19 mouse cellular contexts compared by ENCODE assay signal in genomic region chr15:96267933-96268332, GRCm38 (mm10). TPM values are rescaled to one million over a fixed set of nuclear protein-coding genes. Genes with fewer than 3 reads are reported as not detected.
DNase-seq lines count a peak whose midpoint lies in the region; ATAC-seq lines count a peak whose summit lies in the region.
"Had no signal": no experiment of that assay in that cellular context is flagged by ENCODE, and none has a peak within 500 bp of the region (broad histone marks: within the 10 kb centered on the region; RNA-seq: fewer than 3 reads in every experiment).

No protein-coding gene starts in this region.

- no peaks in the 10 kb centered on the region for H3K27me3 ChIP-seq in heart, embryonic 11.5 days (ENCODE audit: control insufficient read depth, insufficient read depth, low read length)
- no peaks in the 10 kb centered on the region for H3K27me3 ChIP-seq in heart, embryonic 10.5 days (ENCODE audit: insufficient read depth, poor library complexity, severe bottlenecking)
- H3K27me3 ChIP-seq in megakaryocyte, embryonic 14.5 days (replicated peaks): no peaks in the 10 kb centered on the region
- H3K27me3 ChIP-seq: embryonic facial prominence, embryonic 12.5 days; forebrain, embryonic 12.5 days; hindbrain, embryonic 13.5 days had no signal

- H3K9ac ChIP-seq in heart, embryonic 11.5 days (ENCODE audit: low read depth, low read length): no peak overlapping the region
- H3K9ac ChIP-seq: embryonic facial prominence, embryonic 12.5 days; forebrain, embryonic 12.5 days; forebrain, postnatal 0 days; hindbrain, embryonic 13.5 days had no signal

- peaks cover 16% of the 10 kb centered on the region for H3K4me1 ChIP-seq in heart, embryonic 11.5 days (ENCODE audit: control insufficient read depth, insufficient read depth, low read length)
- H3K4me1 ChIP-seq in heart, embryonic 10.5 days: peaks cover 32% of the 10 kb centered on the region
- peaks cover 40% of the 10 kb centered on the region for H3K4me1 ChIP-seq in megakaryocyte, embryonic 14.5 days

- no peak overlapping the region for H3K4me2 ChIP-seq in heart, embryonic 11.5 days
- H3K4me2 ChIP-seq: embryonic facial prominence, embryonic 12.5 days; forebrain, embryonic 12.5 days; hindbrain, embryonic 13.5 days had no signal

- peaks cover 13% of the 10 kb centered on the region for H3K36me3 ChIP-seq in heart, embryonic 11.5 days (ENCODE audit: control insufficient read depth, insufficient read depth, low read length)
- H3K36me3 ChIP-seq in heart, embryonic 10.5 days: peaks cover 53% of the 10 kb centered on the region
- H3K36me3 ChIP-seq in megakaryocyte, embryonic 14.5 days (replicated peaks; ENCODE audit: low read length): peaks cover 82% of the 10 kb centered on the region

- ATAC-seq in heart, embryonic 11.5 days (replicated peaks; ENCODE audit: insufficient number of reproducible peaks, low FRiP score, low TSS enrichment): no peak
- ATAC-seq in megakaryocyte, adult 5-6 weeks (ENCODE audit: poor library complexity, severe bottlenecking): no peak
- ATAC-seq: forebrain, postnatal 0 days; hindbrain, postnatal 0 days had no signal

- H3K9me3 ChIP-seq in heart, embryonic 11.5 days (replicated peaks; ENCODE audit: control insufficient read depth, low read length): peaks cover 7% of the 10 kb centered on the region; the same call in 1 of the 2 replicates
- H3K9me3 ChIP-seq in heart, embryonic 10.5 days: peaks cover 8% of the 10 kb centered on the region; the same call in 1 of the 2 replicates
- peaks cover 63% of the 10 kb centered on the region for H3K9me3 ChIP-seq in megakaryocyte, embryonic 14.5 days

- H3K27ac ChIP-seq in heart, embryonic 11.5 days (ENCODE audit: low read depth, low read length): peak overlapping the region; percentile 50; the same call in 1 of the 2 replicates
- no peak overlapping the region for H3K27ac ChIP-seq in heart, embryonic 10.5 days
- H3K27ac ChIP-seq: embryonic facial prominence, embryonic 12.5 days; forebrain, embryonic 12.5 days; hindbrain, embryonic 13.5 days; hindbrain, postnatal 0 days had no signal

- WGBS in heart, embryonic 11.5 days (ENCODE audit: insufficient replicate concordance): 37% methylated on average over 9 of the region's 9 CpGs
- WGBS in heart, embryonic 10.5 days: 39% methylated on average over 9 of the region's 9 CpGs

- DNase-seq in heart, postnatal 10 days: no peak
- peak; percentile 45 for DNase-seq in heart, postnatal 4 days
- DNase-seq in heart, embryonic 10.5 days (ENCODE audit: low spot score): no peak
- DNase-seq in yolk sac, embryonic 10.5 days (ENCODE audit: low spot score): peak; percentile 52
- no peak for DNase-seq in spleen, adult 18-20 months
- DNase-seq: adrenal gland, adult 8-10 months; adrenal gland, postnatal 36 days; cerebellum, adult 2 months; cerebellum, postnatal 10 days; embryo, embryonic 11 days; forebrain, postnatal 0 days; gastrocnemius, postnatal 14 days had no signal

- intact Hi-C loops in heart, postnatal 10 days (cut with DNase I): no loop called here

- no peak overlapping the region for H3K4me3 ChIP-seq in heart, embryonic 11.5 days (ENCODE audit: low read depth, low read length)
- no peak overlapping the region for H3K4me3 ChIP-seq in heart, embryonic 10.5 days
- peak overlapping the region; percentile 28 for H3K4me3 ChIP-seq in megakaryocyte, embryonic 14.5 days (replicated peaks)
- H3K4me3 ChIP-seq: embryonic facial prominence, embryonic 12.5 days; forebrain, embryonic 12.5 days; hindbrain, embryonic 13.5 days had no signal

RNA-seq across cellular contexts. Expression of gene Arid2, which starts 19.4 kb away (rescaled TPM):
- polyA plus RNA-seq in heart, embryonic 11.5 days (2014; fragmentation: Nextera tagmentation; extraction: Ambion mirVana): 22.0 and 22.6 TPM in 2 replicates
- total RNA-seq in heart, postnatal 10 days (2021): 10 to 100 TPM; 40.0 to 42.5 TPM
- 10 to 100 TPM; 42.9 to 47.6 TPM for total RNA-seq in heart, postnatal 4 days (2021)
- polyA plus RNA-seq in heart, embryonic 10.5 days (2016; fragmentation: Nextera tagmentation; extraction: Ambion mirVana): 18.3 and 22.0 TPM in 2 replicates
- 4.4 and 5.9 TPM in 2 replicates for polyA plus RNA-seq in megakaryocyte, embryonic 14.5 days (2012; ENCODE audit: insufficient read depth, low replicate concordance)
- 39.0 and 44.5 TPM in 2 replicates for total RNA-seq in megakaryocyte, adult 5-6 weeks (2015)
- total RNA-seq in megakaryocyte, adult 5-6 weeks (2017): 28.5 and 36.2 TPM in 2 replicates

Comparison
In these comparisons a context has a peak if more than half of its experiments do, and no peak if none do; other contexts are left out.
1. DNase-seq: peak in heart, postnatal 4 days (single experiment) and yolk sac, embryonic 10.5 days (single experiment); none in heart, postnatal 10 days (0 of 2), heart, embryonic 10.5 days (single experiment) and spleen, adult 18-20 months (0 of 2).